Mouse (Mus musculus): ENCODE data around the gene Pgd. TPM values are rescaled to one million over a fixed set of nuclear protein-coding genes. Genes with fewer than 3 reads are reported as not detected.
"Not testable (repeated sequence)": the region's sequence is repeated elsewhere in the genome, so short reads cannot be mapped to it uniquely, and the experiment has no call there.

The Pgd gene
- total RNA-seq, 2 experiments from 2014 or later = 14.6 to 14.8 TPM

- intact Hi-C loops (cut with DNase I) = no loop called here
- DNase-seq = no peak
These were observed 3.9 kb upstream of the Pgd start for GRCm38 (mm10) chr4:149170394-149170931.

GRCm38 (mm10) chr4:149169926-149170325 lies 3.4 kb upstream of the Pgd start:
- intact Hi-C loops (cut with DNase I); DNase-seq: not testable (repeated sequence)

GRCm38 (mm10) chr4:149168016-149168415 lies 1.4 kb upstream of the Pgd start:
- DNase-seq = no peak
- intact Hi-C loops (cut with DNase I) = no loop called here

GRCm38 (mm10) chr4:149166957-149167611 lies 513 bp upstream of the Pgd start:
- intact Hi-C loops (cut with DNase I) = no loop called here
- no peak for DNase-seq

- intact Hi-C loops (cut with DNase I) = no loop called here
- DNase-seq = no peak
These were observed 2.4 kb downstream of the Pgd start for GRCm38 (mm10) chr4:149164150-149164549.

GRCm38 (mm10) chr4:149163196-149163595 lies 3.4 kb downstream of the Pgd start:
- no peak for DNase-seq
- intact Hi-C loops (cut with DNase I) = no loop called here

- no peak for DNase-seq
- intact Hi-C loops (cut with DNase I) = no loop called here
These were observed 5.4 kb downstream of the Pgd start for GRCm38 (mm10) chr4:149161166-149161565.

GRCm38 (mm10) chr4:149159891-149160290 lies 6.7 kb downstream of the Pgd start:
- DNase-seq = no peak
- intact Hi-C loops (cut with DNase I) = no loop called here

- DNase-seq = no peak
- intact Hi-C loops (cut with DNase I) = no loop called here
These were observed 7.4 kb downstream of the Pgd start for GRCm38 (mm10) chr4:149159203-149159602.

GRCm38 (mm10) chr4:149157415-149157973 lies 9.1 kb downstream of the Pgd start:
- intact Hi-C loops (cut with DNase I) = no loop called here
- no peak for DNase-seq

GRCm38 (mm10) chr4:149155711-149156110 lies 10.9 kb downstream of the Pgd start:
- DNase-seq = no peak
- intact Hi-C loops (cut with DNase I) = no loop called here

- DNase-seq = no peak
- intact Hi-C loops (cut with DNase I) = no loop called here
These were observed 11.7 kb downstream of the Pgd start for GRCm38 (mm10) chr4:149154859-149155258.

- intact Hi-C loops (cut with DNase I) = no loop called here
- no peak for DNase-seq
These were observed 15.8 kb downstream of the Pgd start for GRCm38 (mm10) chr4:149150721-149151120.

- DNase-seq = no peak
- intact Hi-C loops (cut with DNase I) = no loop called here
These were observed 16.3 kb downstream of the Pgd start for GRCm38 (mm10) chr4:149150256-149150655.

GRCm38 (mm10) chr4:149149611-149150010 lies 17.0 kb downstream of the Pgd start:
- peak in 1 of 2 experiments; percentile 31 for DNase-seq
- intact Hi-C loops (cut with DNase I) = loop anchor here (5.0 to 10.0 kb wide), 2 partner anchors 33 to 395 kb away; no protein-coding TSS in a partner anchor

- intact Hi-C loops (cut with DNase I) = loop anchor here (5.0 to 10.0 kb wide), 2 partner anchors 33 to 396 kb away; no protein-coding TSS in a partner anchor
- DNase-seq = no peak
These were observed 17.4 kb downstream of the Pgd start for GRCm38 (mm10) chr4:149149196-149149595.

- DNase-seq = no peak
- intact Hi-C loops (cut with DNase I) = loop anchor here (5.0 to 10.0 kb wide), 2 partner anchors 34 to 397 kb away; no protein-coding TSS in a partner anchor
These were observed 18.5 kb downstream of the Pgd start for GRCm38 (mm10) chr4:149148084-149148483.

- DNase-seq = no peak
- intact Hi-C loops (cut with DNase I) = loop anchor here (5.0 to 10.0 kb wide), 2 partner anchors 35 to 397 kb away; no protein-coding TSS in a partner anchor
These were observed 19.0 kb downstream of the Pgd start for GRCm38 (mm10) chr4:149147528-149147927.

GRCm38 (mm10) chr4:149145151-149145550 lies 21.4 kb downstream of the Pgd start:
- no peak for DNase-seq
- intact Hi-C loops (cut with DNase I) = loop anchor here (5.0 to 10.0 kb wide), 2 partner anchors 37 to 400 kb away; no protein-coding TSS in a partner anchor

- peak; percentile 75 for DNase-seq
- intact Hi-C loops (cut with DNase I) = loop anchor here (10.0 kb wide), 1 partner anchor 400 kb away; no protein-coding TSS in a partner anchor
These were observed 22.1 kb downstream of the Pgd start for GRCm38 (mm10) chr4:149144459-149144858.

- intact Hi-C loops (cut with DNase I) = loop anchor here (10.0 kb wide), 1 partner anchor 401 kb away; no protein-coding TSS in a partner anchor
- DNase-seq = no peak
These were observed 23.0 kb downstream of the Pgd start for GRCm38 (mm10) chr4:149143594-149143993.

GRCm38 (mm10) chr4:149138515-149138914 lies 28.1 kb downstream of the Pgd start:
- intact Hi-C loops (cut with DNase I) = no loop called here
- DNase-seq = no peak
